Mouse (Mus musculus) heart, postnatal 4 days (tissue): ENCODE data around the gene Mcrip2. TPM values are rescaled to one million over a fixed set of nuclear protein-coding genes. Genes with fewer than 3 reads are reported as not detected.
A peak's percentile ranks its signal among the peaks of the same experiment; 100 is the strongest.

ENCODE experiments used
- DNase-seq: peaks from one replicate; pipeline ENCODE4 v3.0.0; 2021
- total RNA-seq, 2 experiments: library from RNA; stranded (reverse); gene quantifications; 2 replicates each; pipeline ENCODE4 v1.2.3; 2021

Gene Mcrip2
- 100 to 1,000 TPM; 195 to 217 TPM for total RNA-seq

GRCm38 (mm10) chr17:25868601-25869191 lies at the start of gene Mcrip2:
Mcrip2 (minus strand) TSS chr17:25868764.
- DNase-seq = peak; percentile 85

- no peak for DNase-seq
These were observed 49.6 kb upstream of the Mcrip2 start for GRCm38 (mm10) chr17:25918037-25918750.

- no peak for DNase-seq
These were observed 48.5 kb upstream of the Mcrip2 start for GRCm38 (mm10) chr17:25916931-25917647.

GRCm38 (mm10) chr17:25914295-25914694 lies 45.7 kb upstream of the Mcrip2 start:
- DNase-seq = no peak

- DNase-seq = no peak
These were observed 45.3 kb upstream of the Mcrip2 start for GRCm38 (mm10) chr17:25913877-25914275.

GRCm38 (mm10) chr17:25913186-25913876 lies 44.8 kb upstream of the Mcrip2 start:
- no peak for DNase-seq

- no peak for DNase-seq
These were observed 43.3 kb upstream of the Mcrip2 start for GRCm38 (mm10) chr17:25911816-25912215.

GRCm38 (mm10) chr17:25907640-25908039 lies 39.1 kb upstream of the Mcrip2 start:
- DNase-seq = no peak

GRCm38 (mm10) chr17:25903061-25903460 lies 34.5 kb upstream of the Mcrip2 start:
- no peak for DNase-seq

GRCm38 (mm10) chr17:25900193-25900592 lies 31.6 kb upstream of the Mcrip2 start:
- DNase-seq = no peak

- no peak for DNase-seq
These were observed 27.3 kb upstream of the Mcrip2 start for GRCm38 (mm10) chr17:25895891-25896290.

GRCm38 (mm10) chr17:25895415-25895814 lies 26.9 kb upstream of the Mcrip2 start:
- DNase-seq = no peak

GRCm38 (mm10) chr17:25893975-25894617 lies 25.5 kb upstream of the Mcrip2 start:
- DNase-seq = peak; percentile 77

GRCm38 (mm10) chr17:25888837-25889236 lies 20.3 kb upstream of the Mcrip2 start:
- no peak for DNase-seq

GRCm38 (mm10) chr17:25887467-25887866 lies 18.9 kb upstream of the Mcrip2 start:
- DNase-seq = no peak

GRCm38 (mm10) chr17:25886806-25887205 lies 18.2 kb upstream of the Mcrip2 start:
- no peak for DNase-seq

- DNase-seq = no peak
These were observed 17.1 kb upstream of the Mcrip2 start for GRCm38 (mm10) chr17:25885636-25886035.

- DNase-seq = no peak
These were observed 15.3 kb upstream of the Mcrip2 start for GRCm38 (mm10) chr17:25883824-25884223.

GRCm38 (mm10) chr17:25883268-25883667 lies 14.7 kb upstream of the Mcrip2 start:
- no peak for DNase-seq

- DNase-seq = no peak
These were observed 13.7 kb upstream of the Mcrip2 start for GRCm38 (mm10) chr17:25882306-25882705.

- no peak for DNase-seq
These were observed 13.1 kb upstream of the Mcrip2 start for GRCm38 (mm10) chr17:25881691-25882090.

- DNase-seq = no peak
These were observed 12.5 kb upstream of the Mcrip2 start for GRCm38 (mm10) chr17:25880913-25881641.
